Mouse (Mus musculus) CH12.LX (cell line): ENCODE measurements around the gene Nutm1. TPM values are rescaled to one million over a fixed set of nuclear protein-coding genes. Genes with fewer than 3 reads are reported as not detected.

Source experiments
- DNase-seq: peaks from one replicate; pipeline ENCODE4 v3.0.0-alpha.2; 2013; ENCODE audit errors: extremely low read depth
- H3K27ac ChIP-seq: 2 replicates; pipeline ENCODE4 v1.5.1; 2012; ENCODE audit warnings: low read depth, mild to moderate bottlenecking, control low read depth, moderate library complexity; ENCODE audit not compliant: insufficient read depth
- H3K27me3 ChIP-seq: replicated peaks from 2 replicates; pipeline ENCODE3; 2012; ENCODE audit warnings: inconsistent platforms
- H3K36me3 ChIP-seq, 2 experiments: replicated peaks in 1 of 2; 2 replicates each; pipeline versions ENCODE3 to v1.6.1; 2012; ENCODE audit warnings: inconsistent platforms in 1 of 2, low read length in 1 of 2, mild to moderate bottlenecking in 1 of 2, mixed read lengths in 1 of 2, moderate library complexity in 1 of 2; ENCODE audit not compliant: control insufficient read depth in 1 of 2, insufficient read depth in 1 of 2
- H3K4me1 ChIP-seq, 2 experiments: 2 replicates each; pipeline ENCODE4 v1.6.1; 2012; ENCODE audit warnings: inconsistent platforms in 1 of 2, moderate library complexity in 1 of 2; ENCODE audit not compliant: insufficient read depth in 2 of 2, control insufficient read depth in 1 of 2
- H3K4me2 ChIP-seq: 2 replicates; pipeline ENCODE4 v1.6.1; 2012; ENCODE audit warnings: low read depth, mild to moderate bottlenecking, control low read depth; ENCODE audit not compliant: poor library complexity, insufficient read depth, severe bottlenecking
- H3K4me3 ChIP-seq, 3 experiments: fragments of 150-350 bp in 1 of 3; sonication (generic) in 1 of 3; replicated peaks in 1 of 3; 2 replicates each; pipeline versions ENCODE3 to v1.5.1; 2011 to 2012; ENCODE audit warnings: low read depth in 2 of 3, low read length in 2 of 3, mild to moderate bottlenecking in 2 of 3, moderate library complexity in 2 of 3, control low read depth in 1 of 3, improper control_type of control experiment in 1 of 3, inconsistent platforms in 1 of 3, mixed read lengths in 1 of 3; ENCODE audit not compliant: poor library complexity in 1 of 3
- H3K79me2 ChIP-seq: replicated peaks from 2 replicates; pipeline ENCODE4 v1.6.1; 2012; ENCODE audit warnings: mild to moderate bottlenecking, moderate library complexity; ENCODE audit not compliant: control insufficient read depth, poor library complexity, insufficient read depth, severe bottlenecking; ENCODE audit errors: extremely low read depth
- H3K9ac ChIP-seq: 2 replicates; pipeline ENCODE4 v1.6.1; 2012; ENCODE audit warnings: low read depth, mild to moderate bottlenecking, control low read depth, moderate library complexity; ENCODE audit not compliant: insufficient read depth
- H3K9me3 ChIP-seq: replicated peaks from 2 replicates; pipeline ENCODE3; 2012; ENCODE audit warnings: low read length, inconsistent platforms, mixed read lengths
- CHD1 ChIP-seq: IDR thresholded peaks from 2 replicates; pipeline ENCODE4 v1.6.1; 2012; ENCODE audit warnings: low read depth, low read length, improper control_type of control experiment, inconsistent platforms
- CHD2 ChIP-seq: IDR thresholded peaks from 2 replicates; pipeline ENCODE4 v1.6.1; 2011; ENCODE audit warnings: low read length, improper control_type of control experiment
- CTCF ChIP-seq, 2 experiments: IDR thresholded peaks in 1 of 2; conservative IDR thresholded peaks in 1 of 2; 2 replicates each; pipeline ENCODE4 v1.5.1; 2011 to 2012; ENCODE audit warnings: low read depth in 2 of 2, low read length in 2 of 2, improper control_type of control experiment in 1 of 2, inconsistent platforms in 1 of 2, mild to moderate bottlenecking in 1 of 2, moderate library complexity in 1 of 2
- ELF1 ChIP-seq: IDR thresholded peaks from 2 replicates; pipeline ENCODE4 v1.6.1; 2014; ENCODE audit warnings: low read depth, mild to moderate bottlenecking, inconsistent platforms, low read length, improper control_type of control experiment
- HCFC1 ChIP-seq: IDR thresholded peaks from 2 replicates; pipeline ENCODE4 v1.6.1; 2012; ENCODE audit warnings: low read depth, mild to moderate bottlenecking, inconsistent platforms, low read length, improper control_type of control experiment
- IRF4 ChIP-seq: IDR thresholded peaks from 2 replicates; pipeline ENCODE4 v1.6.1; 2014; ENCODE audit warnings: low read depth, mild to moderate bottlenecking, inconsistent platforms, low read length, improper control_type of control experiment
- JUN ChIP-seq: IDR thresholded peaks from 2 replicates; pipeline ENCODE4 v1.6.1; 2011; ENCODE audit warnings: low read depth, mild to moderate bottlenecking, low read length, improper control_type of control experiment, moderate library complexity; ENCODE audit not compliant: insufficient read depth
- JUND ChIP-seq: conservative IDR thresholded peaks from 2 replicates; pipeline ENCODE4 v1.6.1; 2011; ENCODE audit warnings: low read depth, low read length, improper control_type of control experiment
- KAT2A ChIP-seq: IDR thresholded peaks from 2 replicates; pipeline ENCODE4 v1.6.1; 2012; ENCODE audit warnings: low read length, improper control_type of control experiment, inconsistent platforms; ENCODE audit not compliant: insufficient replicate concordance
- MAFK ChIP-seq: IDR thresholded peaks from 2 replicates; pipeline ENCODE4 v1.6.1; 2011; ENCODE audit warnings: low read length, improper control_type of control experiment; ENCODE audit not compliant: insufficient replicate concordance
- NELFE ChIP-seq: IDR thresholded peaks from 2 replicates; pipeline ENCODE4 v1.6.1; 2011; ENCODE audit warnings: low read depth, low read length, improper control_type of control experiment
- NRF1 ChIP-seq: IDR thresholded peaks from 2 replicates; pipeline ENCODE4 v1.6.1; 2014; ENCODE audit warnings: low read depth, mild to moderate bottlenecking, inconsistent platforms, low read length, improper control_type of control experiment, moderate library complexity
- POLR2AphosphoS2 ChIP-seq: IDR thresholded peaks from 2 replicates; pipeline ENCODE4 v1.6.1; 2011; ENCODE audit warnings: low read depth, low read length, improper control_type of control experiment
- TBP ChIP-seq: conservative IDR thresholded peaks from 2 replicates; pipeline ENCODE4 v1.6.1; 2011; ENCODE audit warnings: low read depth, low read length, improper control_type of control experiment
- USF1 ChIP-seq: IDR thresholded peaks from 2 replicates; pipeline ENCODE4 v1.6.1; 2014; ENCODE audit warnings: low read depth, mild to moderate bottlenecking, inconsistent platforms, low read length, improper control_type of control experiment
- USF2 ChIP-seq: conservative IDR thresholded peaks from 2 replicates; pipeline ENCODE4 v1.6.1; 2011; ENCODE audit warnings: low read depth, low read length, improper control_type of control experiment
- ZKSCAN1 ChIP-seq: IDR thresholded peaks from 2 replicates; pipeline ENCODE4 v1.6.1; 2012; ENCODE audit warnings: low read depth, inconsistent platforms, low read length, improper control_type of control experiment, borderline replicate concordance
- ZMIZ1 ChIP-seq: IDR thresholded peaks from 2 replicates; pipeline ENCODE4 v1.6.1; 2012; ENCODE audit warnings: low read depth, mild to moderate bottlenecking, inconsistent platforms, low read length, improper control_type of control experiment
- dilution Hi-C: fragments of 300-500 bp; cut with MboI; formaldehyde crosslinking; loops from 2 replicates; pipeline ENCODE4 v1.14.3; 2020; ENCODE audit warnings: low sequenced_read_pairs; ENCODE audit not compliant: extremely low pct_unique_long_range_greater_than_20kb, extremely low pct_ligation_motif_present
- in situ Hi-C: fragments of 300-500 bp; cut with MboI; formaldehyde crosslinking; loops from 3 replicates; pipeline ENCODE4 v1.14.3; 2019; ENCODE audit warnings: low sequenced_read_pairs, low pct_ligation_motif_present, low pct_unique_long_range_greater_than_20kb, mixed read lengths
- polyA plus RNA-seq: library from polyadenylated mRNA; unstranded; fragments of >175 nt; gene quantifications from 2 replicates; pipeline ENCODE4 v1.2.1, GENCODE M21; 2012; ENCODE audit warnings: low read depth; ENCODE audit not compliant: insufficient read length
- total RNA-seq, 2 experiments: library from RNA; depleted of rRNA; stranded (reverse); fragments of 300-350 nt in 1 of 2; fragments of >200 nt in 1 of 2; gene quantifications; 2 replicates each; pipeline ENCODE4 v1.2.3; 2012 to 2014

Nutm1 gene
- total and polyA plus RNA-seq, 3 experiments, result not detected

- Histone ChIP-seq H3K4me1 (peaks cover 0 to 21% of the 10 kb centered on the region in 2 experiments; a peak in 2 of 4 replicates), H3K4me2 (no peak overlapping the region), H3K79me2 (peaks cover 21% of the 10 kb centered on the region), H3K9me3 (no peaks in the 10 kb centered on the region), H3K4me3 (no peak overlapping the region), H3K36me3 (peaks cover 0 to 23% of the 10 kb centered on the region in 2 experiments), H3K9ac (no peak overlapping the region), H3K27me3 (no peaks in the 10 kb centered on the region), H3K27ac (no peak overlapping the region)
- in situ Hi-C loops (no loop called here), dilution Hi-C loops (no loop called here)
- DNase-seq, result no peak
- TF ChIP-seq CTCF (conservative IDR thresholded peaks at IDR 0.05 in 1 of 2, IDR thresholded peaks at IDR 0.05 in 1 of 2; ENCODE audit: low read depth in 2 of 2, low read length in 2 of 2), result no peak
- no peak for TF ChIP-seq KAT2A
- no peak for TF ChIP-seq ELF1
- TF ChIP-seq NELFE, result no peak
- no peak for TF ChIP-seq JUN
- TF ChIP-seq CHD2, result no peak
- TF ChIP-seq ZKSCAN1, result no peak
- TF ChIP-seq USF1, result no peak
- TF ChIP-seq JUND, result no peak
- TF ChIP-seq MAFK, result no peak
- TF ChIP-seq TBP, result no peak
- no peak for TF ChIP-seq USF2
- no peak for TF ChIP-seq NRF1
- no peak for TF ChIP-seq POLR2AphosphoS2
- TF ChIP-seq HCFC1, result no peak
- TF ChIP-seq IRF4, result no peak
- no peak for TF ChIP-seq ZMIZ1
Measured at GRCm38 (mm10) chr2:112272909-112273308, 13.8 kb upstream of the Nutm1 start.

- TF ChIP-seq CHD1, result no peak
- H3K27me3 ChIP-seq, result no peaks in the 10 kb centered on the region
- no peaks in the 10 kb centered on the region for H3K9me3 ChIP-seq
- H3K9ac ChIP-seq, result no peak overlapping the region
- DNase-seq, result no peak
- dilution Hi-C loops (no loop called here), in situ Hi-C loops (no loop called here)
- peaks cover 27% of the 10 kb centered on the region for H3K79me2 ChIP-seq
- no peak overlapping the region for H3K27ac ChIP-seq
- peaks cover 0 to 19% of the 10 kb centered on the region in 2 experiments for H3K36me3 ChIP-seq
- H3K4me3 ChIP-seq, result no peak overlapping the region
- no peak overlapping the region for H3K4me2 ChIP-seq
- H3K4me1 ChIP-seq, result peaks cover 0 to 23% of the 10 kb centered on the region in 2 experiments; a peak in 2 of 4 replicates
Measured at GRCm38 (mm10) chr2:112270011-112270410, 10.9 kb upstream of the Nutm1 start.
